Mouse (Mus musculus) Patski (cell line): ENCODE measurements around the gene Gpsm3. TPM values are rescaled to one million over a fixed set of nuclear protein-coding genes. Genes with fewer than 3 reads are reported as not detected.

Experiments
- ATAC-seq: fragments of 100-300 bp; one replicate; pipeline ENCODE4 v1.8.0; 2021
- CTCF ChIA-PET: fragments of 350-600 bp; sonication (Branson Sonifier 250); formaldehyde crosslinking; loops from one replicate; lab custom pipeline; 2022; ENCODE audit warnings: inconsistent platforms; lab: Charles Lee
- POLR2A ChIA-PET: fragments of 350-600 bp; sonication (Branson Sonifier 250); formaldehyde crosslinking; loops from one replicate; lab custom pipeline; 2022; ENCODE audit warnings: antibody characterized with exemption, inconsistent platforms; lab: Charles Lee
- DNase-seq: peaks from one replicate; pipeline ENCODE4 v3.0.0-alpha.2; 2011; ENCODE audit warnings: low read depth, low spot score
- H3K27me3 ChIP-seq: fragments of 371-371 bp; one replicate; pipeline ENCODE4 v1.5.1; 2021
- CTCF ChIP-seq: fragments of 100-300 bp; IDR thresholded peaks from one replicate; pipeline ENCODE4 v1.5.1; 2021
- in situ Hi-C: fragments of 300-500 bp; cut with MboI; formaldehyde crosslinking; loops from 3 replicates; pipeline ENCODE4 v1.11.1; 2018; ENCODE audit warnings: low pct_unique_long_range_greater_than_20kb, mixed read lengths
- polyA plus RNA-seq: library from polyadenylated mRNA; unstranded; gene quantifications from one replicate; pipeline ENCODE4 v1.2.3, GENCODE M21; 2021

Gene Gpsm3
- polyA plus RNA-seq, 1 experiment from 2014 or later = 0.35 TPM

DNA sequence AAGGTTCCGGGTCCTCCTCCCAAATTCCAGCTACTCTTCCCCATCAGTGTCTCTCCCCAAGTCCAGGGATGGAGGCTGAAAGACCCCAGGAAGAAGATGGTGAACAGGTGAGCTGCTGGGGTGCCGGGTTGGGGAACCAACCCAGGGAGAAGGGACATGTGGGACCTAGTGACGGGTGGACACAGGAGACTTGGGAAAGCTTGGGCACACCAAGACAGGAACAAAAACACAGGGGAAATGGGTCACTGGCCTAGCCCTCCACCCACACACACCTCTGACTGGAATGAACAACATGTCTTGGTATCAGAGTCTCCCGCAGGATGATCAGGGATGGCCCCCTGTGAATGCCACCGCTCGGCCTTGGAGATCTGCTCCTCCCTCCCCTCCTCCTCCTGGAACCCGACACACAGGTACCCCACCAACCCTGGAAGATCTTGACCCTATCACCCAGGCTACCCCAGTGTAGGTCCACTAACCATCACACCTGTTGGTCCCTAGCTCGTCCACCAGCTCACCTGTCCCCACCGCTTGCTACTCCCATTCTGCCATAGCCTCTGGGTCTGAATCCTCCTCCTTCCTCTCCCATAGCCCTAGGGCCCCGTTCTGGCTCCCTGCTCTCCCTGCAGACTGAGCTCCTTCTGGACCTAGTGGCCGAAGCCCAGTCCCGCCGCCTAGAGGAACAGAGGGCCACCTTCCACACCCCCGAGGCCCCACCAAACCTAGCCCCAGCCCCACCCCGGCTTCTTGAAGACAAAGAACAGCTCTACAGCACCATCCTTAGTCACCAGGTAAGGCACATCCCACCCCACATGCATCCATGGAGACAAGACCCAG is 765 bp downstream of the Gpsm3 start:
- CTCF ChIA-PET = interaction anchor here (1.1 kb wide), 1 partner anchor 9 kb away, joined by 3 read pairs; no protein-coding TSS in a partner anchor
- ATAC-seq (no peak), DNase-seq (no peak)
- no peak for TF ChIP-seq CTCF
- H3K27me3 ChIP-seq = no peaks in the 10 kb centered on the region
- in situ Hi-C loops = no loop called here
- POLR2A ChIA-PET = interaction anchor here (1.0 to 2.3 kb wide), 4 partner anchors 9 to 34 kb away, joined by 3 to 12 read pairs (median 4); partner anchors contain the start of gene Agpat1

DNA sequence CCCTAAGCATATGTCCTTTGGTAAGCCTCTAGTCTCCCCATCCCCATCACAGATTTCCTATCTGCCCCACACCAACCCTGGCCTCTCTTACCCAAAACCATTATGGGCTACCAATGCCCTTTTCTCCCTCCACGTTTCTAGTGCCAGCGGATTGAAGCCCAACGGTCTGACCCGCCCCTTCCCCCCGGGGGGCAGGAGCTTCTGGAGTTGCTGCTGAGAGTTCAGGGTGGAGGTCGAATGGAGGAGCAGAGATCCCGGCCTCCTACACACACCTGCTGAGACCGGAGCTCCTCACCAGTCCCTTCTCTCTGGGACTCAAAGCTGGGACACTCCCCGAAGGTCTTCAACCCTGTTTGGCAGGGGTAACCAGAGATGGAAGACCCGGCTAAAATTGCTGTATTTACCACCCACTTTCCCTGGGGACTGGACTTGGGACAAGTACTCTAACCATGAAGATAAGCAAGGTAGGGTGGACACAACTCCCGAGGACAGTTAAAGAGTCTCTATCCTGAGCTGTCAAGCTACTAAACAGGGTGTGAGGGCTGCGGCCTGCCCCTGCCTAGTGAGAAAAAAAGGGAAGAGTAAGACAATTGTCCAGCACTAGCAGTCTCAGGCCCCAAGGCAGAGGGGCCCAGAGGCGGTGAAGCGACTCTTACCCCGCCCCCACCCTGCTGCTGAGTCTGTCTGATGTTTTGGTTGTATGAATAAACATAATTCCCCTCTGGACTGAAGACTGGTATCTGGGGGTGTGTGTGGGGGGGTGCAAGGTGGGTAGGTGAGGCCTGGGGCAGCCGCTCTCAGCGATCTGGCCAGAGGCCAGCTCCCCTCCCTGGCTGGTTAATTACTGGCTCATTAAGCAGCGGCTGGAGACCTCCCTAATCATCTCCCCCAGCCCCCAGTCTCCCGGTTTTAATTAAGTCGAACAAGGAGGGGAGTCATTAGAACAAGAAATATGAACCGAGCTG is 1.7 kb downstream of the Gpsm3 start, which contains the start of gene Pbx2:
TSS of gene Pbx2 (plus strand) at position 238 of the 965 bp plus-strand sequence.
- ChIA-PET CTCF (no interaction called here), POLR2A (interaction anchor here (1.0 to 2.3 kb wide), 4 partner anchors 8 to 35 kb away, joined by 3 to 12 read pairs (median 4); partner anchors contain the start of gene Agpat1)
- H3K27me3 ChIP-seq = no peaks in the 10 kb centered on the region
- TF ChIP-seq CTCF = no peak
- in situ Hi-C loops = no loop called here
- no peak for ATAC-seq
- DNase-seq = no peak

DNA sequence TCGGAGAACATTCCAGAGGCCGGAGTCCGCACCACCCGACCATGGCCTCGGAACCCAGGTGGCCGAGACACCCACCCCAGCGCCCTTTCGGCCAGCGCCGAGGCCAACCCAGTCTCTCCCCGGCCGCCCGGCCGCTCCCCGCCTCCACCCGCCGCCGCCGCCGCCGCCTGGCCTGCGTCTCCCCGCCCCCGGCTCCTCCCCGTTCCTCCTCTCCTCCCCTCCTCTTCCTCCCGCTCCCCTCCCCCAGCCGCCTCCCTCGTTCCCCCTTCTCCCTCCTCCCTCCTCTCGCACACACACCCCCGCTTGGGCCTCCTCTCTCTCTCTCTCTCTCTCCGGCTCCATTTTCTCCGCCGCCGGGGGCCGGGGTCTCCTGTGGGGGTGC is 2.4 kb downstream of the Gpsm3 start:
- ATAC-seq (peak; percentile 21), DNase-seq (no peak)
- in situ Hi-C loops = no loop called here
- TF ChIP-seq CTCF = no peak
- ChIA-PET CTCF (no interaction called here), POLR2A (interaction anchor here (3.4 kb wide), 1 partner anchor 12 kb away, joined by 28 read pairs; the partner anchor contains the start of genes Agpat1 and Rnf5)
- H3K27me3 ChIP-seq = no peaks in the 10 kb centered on the region

DNA sequence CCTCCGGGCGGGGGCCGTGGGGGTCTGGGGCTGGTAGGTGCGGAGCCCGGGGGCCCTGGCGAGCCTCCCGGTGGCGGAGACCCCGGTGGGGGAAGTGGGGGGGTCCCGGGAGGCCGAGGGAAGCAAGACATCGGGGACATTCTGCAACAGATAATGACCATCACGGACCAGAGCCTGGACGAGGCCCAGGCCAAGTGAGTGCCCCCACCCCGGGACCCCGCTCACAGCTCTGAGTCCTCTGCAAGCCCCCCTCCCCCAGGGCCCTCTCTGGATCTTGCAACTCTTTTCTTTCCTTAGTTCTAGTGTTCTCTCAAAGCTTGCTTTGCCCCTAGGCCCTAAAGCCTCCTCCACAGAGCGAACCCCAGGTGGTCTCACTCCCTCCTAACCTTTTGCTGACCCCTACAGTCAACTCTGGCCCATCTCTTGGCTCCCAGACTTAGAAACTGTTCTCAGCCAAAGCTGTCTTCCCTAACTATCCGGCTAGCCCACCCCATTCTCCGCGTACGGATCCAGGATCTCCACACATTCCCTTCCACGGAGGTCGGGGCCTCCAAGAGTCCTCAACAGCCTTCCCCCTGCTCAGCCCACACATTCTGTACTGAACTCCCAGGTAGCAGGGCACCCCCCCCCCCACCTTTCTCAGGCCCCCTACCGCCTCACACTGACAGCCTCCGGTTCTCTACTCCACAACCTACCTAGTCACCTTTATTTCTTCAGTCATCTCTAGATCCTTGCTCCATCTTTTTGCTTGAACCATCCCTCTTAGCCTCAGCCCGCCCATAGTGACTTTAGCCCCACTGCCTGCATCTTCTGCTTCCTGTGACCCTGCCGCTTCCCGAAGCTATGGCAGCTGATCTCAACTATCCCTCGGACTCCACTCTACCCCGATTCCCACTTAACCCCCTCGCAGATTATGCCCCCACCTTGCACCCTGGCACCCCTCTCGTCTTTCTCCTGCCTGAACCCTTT is 3.3 kb downstream of the Gpsm3 start:
- ATAC-seq (peak; percentile 15), DNase-seq (no peak)
- POLR2A ChIA-PET = interaction anchor here (3.4 kb wide), 1 partner anchor 11 kb away, joined by 28 read pairs; the partner anchor contains the start of genes Agpat1 and Rnf5
- in situ Hi-C loops = no loop called here
- CTCF ChIA-PET = no interaction called here
- TF ChIP-seq CTCF = no peak
- no peaks in the 10 kb centered on the region for H3K27me3 ChIP-seq

DNA sequence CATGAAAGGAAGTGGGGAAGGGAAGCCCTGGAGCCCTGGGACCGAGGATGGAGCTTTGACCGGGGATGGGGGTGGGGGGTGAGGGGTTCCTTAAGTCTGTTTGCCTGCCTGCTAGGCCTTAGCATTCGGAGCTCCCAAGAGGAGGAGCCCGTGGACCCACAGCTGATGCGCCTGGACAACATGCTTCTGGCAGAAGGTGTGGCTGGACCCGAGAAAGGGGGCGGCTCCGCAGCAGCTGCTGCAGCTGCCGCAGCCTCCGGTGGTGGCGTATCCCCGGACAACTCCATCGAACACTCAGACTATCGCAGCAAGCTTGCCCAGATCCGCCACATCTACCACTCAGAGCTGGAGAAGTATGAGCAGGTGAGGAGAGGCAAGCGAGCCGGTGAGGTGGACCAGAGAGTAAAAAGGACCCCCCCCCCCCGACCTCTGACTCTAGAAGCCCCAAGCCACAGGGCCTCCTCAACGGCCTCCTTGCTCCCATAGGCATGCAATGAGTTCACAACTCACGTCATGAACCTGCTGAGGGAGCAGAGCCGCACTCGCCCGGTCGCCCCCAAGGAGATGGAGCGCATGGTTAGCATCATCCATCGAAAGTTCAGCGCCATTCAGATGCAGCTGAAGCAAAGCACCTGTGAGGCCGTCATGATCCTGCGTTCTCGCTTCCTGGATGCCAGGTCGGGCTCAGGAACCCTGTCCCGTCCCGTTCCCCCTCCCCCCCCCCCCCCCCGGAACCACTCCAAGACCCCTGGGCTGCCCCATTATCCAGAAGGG is 4.3 kb downstream of the Gpsm3 start:
- no peaks in the 10 kb centered on the region for H3K27me3 ChIP-seq
- CTCF ChIA-PET = no interaction called here
- ATAC-seq = no peak
- DNase-seq = no peak
- POLR2A ChIA-PET = interaction anchor here (0.7 to 3.4 kb wide), 2 partner anchors 10 to 42 kb away, joined by 3 to 28 read pairs; partner anchors contain the start of genes Agpat1 and Rnf5
- in situ Hi-C loops = no loop called here
- no peak for TF ChIP-seq CTCF

DNA sequence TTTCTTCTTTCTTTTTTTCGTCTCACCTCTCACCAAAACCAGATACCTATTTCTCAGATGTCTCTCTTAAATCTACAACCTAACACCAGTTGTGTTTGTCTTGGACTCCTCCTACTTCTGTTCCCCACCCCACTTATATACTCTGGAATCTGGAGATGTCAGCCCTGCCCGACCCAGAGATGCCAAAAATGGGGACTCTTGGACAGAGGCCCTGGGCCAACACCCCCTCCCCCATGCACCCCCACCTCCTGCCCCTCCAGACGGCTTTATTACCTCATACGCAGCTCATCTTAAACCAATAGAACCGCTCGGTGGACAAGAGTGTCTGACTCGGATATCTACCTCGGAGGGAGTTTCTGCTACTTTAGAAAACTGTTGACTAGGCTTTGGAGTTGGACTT is 6.5 kb downstream of the Gpsm3 start:
- no peak for TF ChIP-seq CTCF
- H3K27me3 ChIP-seq = no peaks in the 10 kb centered on the region
- DNase-seq (no peak), ATAC-seq (no peak)
- POLR2A ChIA-PET = no interaction called here
- CTCF ChIA-PET = interaction anchor here (1.1 kb wide), 1 partner anchor 9 kb away, joined by 4 read pairs; no protein-coding TSS in a partner anchor
- in situ Hi-C loops = no loop called here

DNA sequence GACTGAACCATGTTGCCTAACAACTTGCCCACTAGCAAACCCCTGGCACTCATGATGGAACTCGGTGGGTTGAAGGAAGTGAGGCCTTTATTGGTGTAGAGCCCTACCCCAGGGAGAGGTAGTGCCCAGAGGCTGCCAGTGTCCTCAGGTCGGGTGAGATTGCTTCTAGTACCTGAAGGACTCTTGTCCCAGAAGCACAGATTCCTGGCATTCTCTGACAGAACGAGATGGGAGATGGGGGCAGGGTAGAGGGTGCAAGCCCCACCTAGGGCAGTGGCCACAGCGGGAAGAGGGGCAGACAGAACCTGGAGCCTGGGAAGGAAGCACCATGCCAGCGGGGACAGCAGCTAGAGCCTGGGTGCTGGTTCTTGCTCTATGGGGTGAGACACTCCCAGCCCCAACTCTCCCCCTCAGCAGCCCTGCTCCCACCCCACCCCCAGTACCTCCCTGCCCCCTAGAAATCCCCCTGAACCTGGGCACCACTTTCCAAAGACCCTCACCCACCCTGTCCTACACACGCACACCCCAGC is 8.0 kb downstream of the Gpsm3 start, which contains the start of gene Ager:
TSS of gene Ager (plus strand) at position 297 of the 530 bp plus-strand sequence.
- ATAC-seq = no peak
- in situ Hi-C loops = no loop called here
- H3K27me3 ChIP-seq = no peaks in the 10 kb centered on the region
- ChIA-PET CTCF (no interaction called here), POLR2A (interaction anchor here (2.0 kb wide), 1 partner anchor 10 kb away, joined by 6 read pairs; no protein-coding TSS in a partner anchor)
- DNase-seq = no peak
- TF ChIP-seq CTCF = no peak

DNA sequence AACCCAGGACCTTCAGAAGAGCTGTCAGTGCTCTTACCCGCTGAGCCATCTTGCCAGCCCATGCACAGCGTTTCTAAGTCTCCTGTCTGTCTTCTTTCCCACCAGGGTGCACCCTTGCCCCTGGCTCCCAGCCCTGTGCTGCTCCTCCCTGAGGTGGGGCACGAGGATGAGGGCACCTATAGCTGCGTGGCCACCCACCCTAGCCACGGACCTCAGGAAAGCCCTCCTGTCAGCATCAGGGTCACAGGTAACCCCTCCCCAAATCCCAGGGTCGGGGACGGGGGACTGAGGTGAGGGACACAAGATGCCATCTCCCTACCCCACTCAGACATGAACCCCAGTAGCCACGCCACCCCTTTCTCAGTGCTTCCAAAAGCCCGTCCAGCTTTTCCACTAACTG is 10.3 kb downstream of the Gpsm3 start:
- ATAC-seq (no peak), DNase-seq (no peak)
- in situ Hi-C loops = no loop called here
- ChIA-PET POLR2A (interaction anchor here (1.0 kb wide), 1 partner anchor 9 kb away, joined by 3 read pairs; the partner anchor contains the start of gene Pbx2), CTCF (interaction anchor here (0.8 kb wide), 1 partner anchor 10 kb away, joined by 3 read pairs; the partner anchor contains the start of gene Gpsm3)
- no peak for TF ChIP-seq CTCF
- H3K27me3 ChIP-seq = no peaks in the 10 kb centered on the region
